Mouse (Mus musculus) R1 (cell line): ENCODE measurements around the gene Snx11.

Experiments
- DNase-seq: peaks from one replicate; pipeline ENCODE4 v3.0.0-alpha.2; 2018; ENCODE audit warnings: low read depth, low spot score

The Snx11 gene

GRCm38 (mm10) chr11:96764511-96765350, 12.6 kb downstream of the Snx11 start:
- DNase-seq, result no peak

- no peak for DNase-seq
Observed at GRCm38 (mm10) chr11:96762742-96763470, 14.5 kb downstream of the Snx11 start.

GRCm38 (mm10) chr11:96761984-96762383, 15.4 kb downstream of the Snx11 start:
- no peak for DNase-seq

- peak; percentile 93 for DNase-seq
Observed at GRCm38 (mm10) chr11:96760042-96760441, 17.3 kb downstream of the Snx11 start.

- DNase-seq, result no peak
Observed at GRCm38 (mm10) chr11:96758402-96758801, 19.0 kb downstream of the Snx11 start.

- DNase-seq, result peak; percentile 63
Observed at GRCm38 (mm10) chr11:96757421-96757820, 19.9 kb downstream of the Snx11 start.

GRCm38 (mm10) chr11:96755298-96755697, 22.1 kb downstream of the Snx11 start:
- DNase-seq, result peak; percentile 80

- DNase-seq, result no peak
Observed at GRCm38 (mm10) chr11:96747555-96747954, 29.8 kb downstream of the Snx11 start.

- DNase-seq, result no peak
Observed at GRCm38 (mm10) chr11:96746648-96747047, 30.7 kb downstream of the Snx11 start.

GRCm38 (mm10) chr11:96743891-96744290, 33.5 kb downstream of the Snx11 start:
- DNase-seq, result no peak

- no peak for DNase-seq
Observed at GRCm38 (mm10) chr11:96743000-96743399, 34.4 kb downstream of the Snx11 start.

GRCm38 (mm10) chr11:96741995-96742394, 35.4 kb downstream of the Snx11 start:
- peak; percentile 73 for DNase-seq

- no peak for DNase-seq
Observed at GRCm38 (mm10) chr11:96740796-96741195, 36.6 kb downstream of the Snx11 start.

GRCm38 (mm10) chr11:96737673-96738471, 39.5 kb downstream of the Snx11 start:
- peak; percentile 27 for DNase-seq

- DNase-seq, result peak; percentile 15
Observed at GRCm38 (mm10) chr11:96736361-96736760, 41.0 kb downstream of the Snx11 start.

- peak; percentile 83 for DNase-seq
Observed at GRCm38 (mm10) chr11:96735908-96736307, 41.5 kb downstream of the Snx11 start.

GRCm38 (mm10) chr11:96732657-96733056, 44.7 kb downstream of the Snx11 start:
- DNase-seq, result no peak

GRCm38 (mm10) chr11:96730327-96730726, 47.0 kb downstream of the Snx11 start:
- no peak for DNase-seq

GRCm38 (mm10) chr11:96729462-96729861, 47.9 kb downstream of the Snx11 start:
- DNase-seq, result no peak

- DNase-seq, result no peak
Observed at GRCm38 (mm10) chr11:96728577-96728976, 48.8 kb downstream of the Snx11 start.

GRCm38 (mm10) chr11:96725833-96726232, 51.5 kb downstream of the Snx11 start:
- DNase-seq, result no peak

GRCm38 (mm10) chr11:96718609-96719008, 58.8 kb downstream of the Snx11 start:
- DNase-seq, result no peak
